Mouse (Mus musculus) small intestine, adult 2 months (tissue): ENCODE measurements around the gene 4430402I18Rik. TPM values are rescaled to one million over a fixed set of nuclear protein-coding genes. Genes with fewer than 3 reads are reported as not detected.
A peak's percentile ranks its signal among the peaks of the same experiment; 100 is the strongest.

Source experiments
- H3K27ac ChIP-seq: fragments of 200-500 bp; 2 replicates; pipeline ENCODE4 v1.5.1; 2012; ENCODE audit warnings: low read depth, low read length, control low read depth, inconsistent platforms; ENCODE audit not compliant: insufficient read depth
- H3K27me3 ChIP-seq: fragments of 200-500 bp; 2 replicates; pipeline ENCODE4 v1.6.1; 2012; ENCODE audit warnings: mild to moderate bottlenecking, moderate library complexity, low read length, inconsistent platforms; ENCODE audit not compliant: control insufficient read depth, insufficient read depth
- H3K36me3 ChIP-seq: fragments of 200-500 bp; 2 replicates; pipeline ENCODE4 v1.6.1; 2012; ENCODE audit warnings: mild to moderate bottlenecking, low read length, control low read depth, inconsistent platforms; ENCODE audit not compliant: control insufficient read depth, insufficient read depth
- H3K4me1 ChIP-seq: fragments of 200-500 bp; 2 replicates; pipeline ENCODE4 v1.6.1; 2012; ENCODE audit warnings: low read length, inconsistent platforms, mixed read lengths; ENCODE audit not compliant: control insufficient read depth, insufficient read depth, insufficient read length
- H3K4me3 ChIP-seq: fragments of 200-500 bp; 2 replicates; pipeline ENCODE4 v1.5.1; 2012; ENCODE audit warnings: low read depth, mild to moderate bottlenecking, control low read depth, inconsistent platforms, low read length, moderate library complexity
- CTCF ChIP-seq: fragments of 200-500 bp; IDR thresholded peaks from 2 replicates; pipeline ENCODE4 v1.5.1; 2012; ENCODE audit warnings: low read depth, mild to moderate bottlenecking, control low read depth, inconsistent platforms, low read length, moderate library complexity, mixed read lengths; ENCODE audit not compliant: insufficient replicate concordance, insufficient read length; ENCODE audit errors: extremely low read depth
- POLR2A ChIP-seq: fragments of 200-500 bp; IDR thresholded peaks from 2 replicates; pipeline ENCODE4 v1.6.1; 2012; ENCODE audit warnings: low read depth, mild to moderate bottlenecking, control low read depth, inconsistent platforms, low read length, moderate library complexity
- WGBS: fragments of 180-500 bp; shearing (Covaris S2); methylation state at CpG from one replicate; pipeline ENCODE4 v1.1.7; 2018; 5-methylcytosine and 5-hydroxymethylcytosine counted together
- polyA plus RNA-seq: library from polyadenylated mRNA; depleted of rRNA; stranded (reverse); fragments of >200 nt; gene quantifications from 2 replicates; pipeline ENCODE4 v1.2.3, GENCODE M21; 2012

The 4430402I18Rik gene
- polyA plus RNA-seq, 1 experiment = 0.38 TPM

GRCm38 (mm10) chr19:28900771-28901170, 66.8 kb downstream of the 4430402I18Rik start:
- WGBS = 94% methylated on average over 2 of the region's 2 CpGs
- Histone ChIP-seq H3K27ac (no peak overlapping the region), H3K36me3 (peaks cover 23% of the 10 kb centered on the region), H3K27me3 (no peaks in the 10 kb centered on the region; the same call in 1 of the 2 replicates), H3K4me1 (no peaks in the 10 kb centered on the region), H3K4me3 (no peak overlapping the region)
- TF ChIP-seq POLR2A = no peak
- no peak for TF ChIP-seq CTCF

GRCm38 (mm10) chr19:28897497-28897896, 70.1 kb downstream of the 4430402I18Rik start:
- no peak for TF ChIP-seq CTCF
- TF ChIP-seq POLR2A = no peak
- Histone ChIP-seq H3K27me3 (no peaks in the 10 kb centered on the region; the same call in 1 of the 2 replicates), H3K4me3 (no peak overlapping the region), H3K4me1 (no peaks in the 10 kb centered on the region), H3K27ac (no peak overlapping the region), H3K36me3 (peaks cover 10% of the 10 kb centered on the region)
- WGBS = 84% methylated on average over 9 of the region's 9 CpGs

DNA sequence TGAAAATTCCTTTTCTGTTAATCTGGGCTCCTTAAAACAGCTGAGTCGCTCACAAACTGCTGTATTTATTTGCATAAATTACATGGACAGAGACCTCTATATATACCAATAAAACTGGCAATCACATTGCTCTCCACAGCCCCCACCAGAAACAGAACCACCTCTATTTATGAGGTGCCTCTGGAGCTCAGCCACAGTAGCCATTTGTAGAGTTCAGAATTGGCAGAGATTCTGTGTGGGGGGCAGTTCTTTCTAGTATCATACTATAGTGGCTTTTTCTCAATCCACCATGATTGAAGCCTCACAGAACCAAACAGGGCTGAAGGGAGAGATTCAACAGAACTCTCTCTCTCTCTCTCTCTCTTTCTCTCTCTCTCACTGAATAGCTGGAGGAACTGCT, 71.0 kb downstream of the 4430402I18Rik start:
- Histone ChIP-seq H3K27ac (no peak overlapping the region), H3K36me3 (peaks cover 9% of the 10 kb centered on the region), H3K4me3 (no peak overlapping the region), H3K4me1 (no peaks in the 10 kb centered on the region), H3K27me3 (no peaks in the 10 kb centered on the region; the same call in 1 of the 2 replicates)
- WGBS = 83% methylated on average over 1 of the region's 1 CpGs
- no peak for TF ChIP-seq POLR2A

GRCm38 (mm10) chr19:28891864-28892263, 75.7 kb downstream of the 4430402I18Rik start:
- TF ChIP-seq CTCF (no peak), POLR2A (no peak)
- Histone ChIP-seq H3K4me1 (0 out of 2 replicates have a peak, but pooled peaks cover under 1% of the 10 kb centered on the region), H3K27me3 (no peaks in the 10 kb centered on the region), H3K4me3 (no peak overlapping the region), H3K36me3 (peaks cover 3% of the 10 kb centered on the region; the same call in 1 of the 2 replicates), H3K27ac (no peak overlapping the region)
- 96% methylated on average over 1 of the region's 1 CpGs for WGBS

GRCm38 (mm10) chr19:28891238-28891637, 76.4 kb downstream of the 4430402I18Rik start:
- WGBS = 89% methylated on average over 5 of the region's 5 CpGs
- Histone ChIP-seq H3K27me3 (no peaks in the 10 kb centered on the region), H3K4me3 (no peak overlapping the region), H3K27ac (no peak overlapping the region), H3K36me3 (no peaks in the 10 kb centered on the region; the same call in 1 of the 2 replicates), H3K4me1 (0 out of 2 replicates have a peak, but pooled peaks cover 1% of the 10 kb centered on the region)
- TF ChIP-seq POLR2A (no peak), CTCF (no peak)

GRCm38 (mm10) chr19:28889251-28889650, 78.3 kb downstream of the 4430402I18Rik start:
- H3K27me3 ChIP-seq = no peaks in the 10 kb centered on the region
- no peak overlapping the region for H3K4me3 ChIP-seq
- TF ChIP-seq POLR2A = no peak
- TF ChIP-seq CTCF = no peak
- 0 out of 2 replicates have a peak, but pooled peaks cover 3% of the 10 kb centered on the region for H3K36me3 ChIP-seq
- 0 out of 2 replicates have a peak, but pooled peaks cover 1% of the 10 kb centered on the region for H3K4me1 ChIP-seq
- whole genome bisulfite sequencing = 82% methylated on average over 3 of the region's 3 CpGs
- no peak overlapping the region for H3K27ac ChIP-seq

GRCm38 (mm10) chr19:28888496-28888895, 79.1 kb downstream of the 4430402I18Rik start:
- TF ChIP-seq POLR2A = no peak
- TF ChIP-seq CTCF = no peak
- H3K27ac ChIP-seq = no peak overlapping the region
- 41% methylated on average over 1 of the region's 1 CpGs for WGBS

GRCm38 (mm10) chr19:28883126-28883525, 84.5 kb downstream of the 4430402I18Rik start:
- H3K27ac ChIP-seq = no peak overlapping the region
- TF ChIP-seq CTCF = peak; percentile 89; the same call in 1 of the 2 replicates
- no peak for TF ChIP-seq POLR2A
- 0 out of 2 replicates have a peak, but pooled peaks cover 7% of the 10 kb centered on the region for H3K36me3 ChIP-seq
- no peak overlapping the region for H3K4me3 ChIP-seq
- 0 out of 2 replicates have a peak, but pooled peaks cover 1% of the 10 kb centered on the region for H3K4me1 ChIP-seq
- no peaks in the 10 kb centered on the region for H3K27me3 ChIP-seq
- WGBS = 55% methylated on average over 1 of the region's 1 CpGs

More at GRCm38 (mm10) chr19:28888496-28888895, 79.1 kb downstream of the 4430402I18Rik start:
- Histone ChIP-seq H3K36me3 (0 out of 2 replicates have a peak, but pooled peaks cover 4% of the 10 kb centered on the region), H3K4me1 (0 out of 2 replicates have a peak, but pooled peaks cover 1% of the 10 kb centered on the region), H3K4me3 (no peak overlapping the region), H3K27me3 (no peaks in the 10 kb centered on the region)
